Mouse (Mus musculus) midbrain, embryonic 15.5 days (tissue): ENCODE results near the gene Polr2a. TPM values are rescaled to one million over a fixed set of nuclear protein-coding genes. Genes with fewer than 3 reads are reported as not detected.
"Not testable (repeated sequence)": the region's sequence is repeated elsewhere in the genome, so short reads cannot be mapped to it uniquely, and the experiment has no call there.

Source experiments
- ATAC-seq: fragments of 200-750 bp; cut with Nextera tagmentation; replicated peaks from 2 replicates; pipeline ENCODE4 v1.8.0; 2017; ENCODE audit warnings: moderate TSS enrichment
- H3K27ac ChIP-seq: fragments of 300-500 bp; sonication (generic); 2 replicates; pipeline ENCODE4 v1.5.1; 2015; ENCODE audit warnings: mild to moderate bottlenecking, inconsistent platforms
- H3K27me3 ChIP-seq: fragments of 300-500 bp; sonication (generic); replicated peaks from 2 replicates; pipeline ENCODE4 v1.6.1; 2015; ENCODE audit warnings: inconsistent platforms
- H3K36me3 ChIP-seq: fragments of 300-500 bp; sonication (generic); replicated peaks from 2 replicates; pipeline ENCODE4 v1.6.1; 2015; ENCODE audit warnings: inconsistent platforms
- H3K4me1 ChIP-seq: fragments of 300-500 bp; sonication (generic); 2 replicates; pipeline ENCODE4 v1.6.1; 2015; ENCODE audit warnings: inconsistent platforms
- H3K4me2 ChIP-seq: fragments of 300-500 bp; sonication (generic); 2 replicates; pipeline ENCODE4 v1.6.1; 2015; ENCODE audit warnings: inconsistent platforms, mild to moderate bottlenecking, moderate library complexity
- H3K4me3 ChIP-seq: fragments of 300-500 bp; sonication (generic); 2 replicates; pipeline ENCODE4 v1.5.1; 2015; ENCODE audit warnings: mild to moderate bottlenecking, inconsistent platforms
- H3K9ac ChIP-seq: fragments of 300-500 bp; sonication (generic); 2 replicates; pipeline ENCODE4 v1.6.1; 2015; ENCODE audit warnings: mild to moderate bottlenecking, inconsistent platforms
- H3K9me3 ChIP-seq: fragments of 300-500 bp; sonication (generic); 2 replicates; pipeline ENCODE4 v1.6.1; 2016; ENCODE audit warnings: inconsistent platforms
- WGBS: fragments of 180-500 bp; shearing (Covaris S2); methylation state at CpG from one replicate; pipeline ENCODE4 v1.1.7; 2015; ENCODE audit warnings: mixed read lengths; 5-methylcytosine and 5-hydroxymethylcytosine counted together
- polyA plus RNA-seq: library from polyadenylated mRNA; unstranded; fragments of >200 nt; fragmentation: Nextera tagmentation; extraction: Ambion mirVana; gene quantifications from 2 replicates; pipeline ENCODE4 v1.2.1, GENCODE M21; 2015

The Polr2a gene
- polyA plus RNA-seq, 1 experiment from 2014 or later: 17.4 TPM

DNA sequence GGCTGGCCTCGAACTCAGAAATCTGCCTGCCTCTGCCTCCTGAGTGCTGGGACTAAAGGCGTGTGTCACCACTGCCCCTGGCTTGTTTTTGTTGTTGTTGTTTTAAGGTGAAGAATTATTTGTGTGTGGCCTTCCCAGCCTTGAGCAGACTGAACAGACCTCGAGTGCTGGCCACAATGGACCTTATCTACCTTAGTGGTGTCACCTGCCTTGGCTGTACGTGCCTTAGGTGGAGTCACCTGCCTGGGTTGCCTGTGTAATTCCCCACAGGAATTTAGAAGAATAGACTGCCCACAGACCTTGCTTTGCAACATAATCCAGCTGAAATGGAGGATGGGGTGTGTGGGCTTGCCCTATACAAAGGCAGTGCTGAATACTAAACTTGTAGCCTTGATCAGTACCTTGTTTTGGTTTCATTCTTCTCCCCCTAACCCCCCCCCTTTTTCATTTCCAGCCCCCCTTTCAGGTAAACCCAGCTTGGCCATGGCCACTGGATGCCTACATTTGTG lies 50.5 kb downstream of the Polr2a start:
- Histone ChIP-seq H3K4me1 (no peaks in the 10 kb centered on the region), H3K4me3 (no peak overlapping the region), H3K36me3 (no peaks in the 10 kb centered on the region), H3K27me3 (no peaks in the 10 kb centered on the region), H3K9me3 (no peaks in the 10 kb centered on the region), H3K27ac (no peak overlapping the region), H3K9ac (no peak overlapping the region), H3K4me2 (no peak overlapping the region)
- 86% methylated on average over 4 of the region's 4 CpGs for WGBS
- no peak for ATAC-seq

DNA sequence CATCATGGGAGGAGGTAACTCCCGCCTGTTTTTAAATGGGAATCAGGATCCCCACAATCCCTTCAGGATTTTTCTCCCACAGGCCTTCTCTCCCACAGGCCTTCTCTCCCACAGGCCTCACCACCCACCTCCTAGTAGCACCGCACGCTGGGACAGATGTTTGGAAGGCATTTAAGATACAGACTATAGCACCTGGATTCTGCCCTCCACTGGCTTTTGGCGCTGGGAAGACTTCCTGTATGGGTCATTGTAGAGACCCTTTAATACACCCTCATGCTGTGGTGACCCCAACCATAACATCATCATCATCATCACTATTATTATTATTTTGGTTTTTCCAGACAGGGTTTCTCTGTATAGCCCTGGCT lies 51.0 kb downstream of the Polr2a start:
- no peaks in the 10 kb centered on the region for H3K4me1 ChIP-seq
- no peaks in the 10 kb centered on the region for H3K36me3 ChIP-seq
- 89% methylated on average over 4 of the region's 4 CpGs for WGBS
- no peak overlapping the region for H3K9ac ChIP-seq
- no peak overlapping the region for H3K4me3 ChIP-seq
- no peak for ATAC-seq
- no peak overlapping the region for H3K27ac ChIP-seq
- no peaks in the 10 kb centered on the region for H3K27me3 ChIP-seq
- no peak overlapping the region for H3K4me2 ChIP-seq
- H3K9me3 ChIP-seq: no peaks in the 10 kb centered on the region

GRCm38 (mm10) chr11:69706775-69707479 lies 51.5 kb downstream of the Polr2a start:
- WGBS: 49% methylated on average over 6 of the region's 6 CpGs
- no peak overlapping the region for H3K4me3 ChIP-seq
- H3K36me3 ChIP-seq: no peaks in the 10 kb centered on the region
- ATAC-seq: no peak
- no peaks in the 10 kb centered on the region for H3K9me3 ChIP-seq
- H3K27ac ChIP-seq: no peak overlapping the region
- H3K9ac ChIP-seq: no peak overlapping the region
- no peaks in the 10 kb centered on the region for H3K4me1 ChIP-seq
- H3K4me2 ChIP-seq: no peak overlapping the region
- no peaks in the 10 kb centered on the region for H3K27me3 ChIP-seq

- H3K27me3 ChIP-seq: no peaks in the 10 kb centered on the region
- no peak overlapping the region for H3K9ac ChIP-seq
- no peaks in the 10 kb centered on the region for H3K9me3 ChIP-seq
- no peak for ATAC-seq
- H3K4me3 ChIP-seq: no peak overlapping the region
- no peak overlapping the region for H3K27ac ChIP-seq
- no peak overlapping the region for H3K4me2 ChIP-seq
- H3K36me3 ChIP-seq: no peaks in the 10 kb centered on the region
- WGBS: 41% methylated on average over 2 of the region's 2 CpGs
- H3K4me1 ChIP-seq: no peaks in the 10 kb centered on the region
These were observed 53.8 kb downstream of the Polr2a start for GRCm38 (mm10) chr11:69704613-69705010.

DNA sequence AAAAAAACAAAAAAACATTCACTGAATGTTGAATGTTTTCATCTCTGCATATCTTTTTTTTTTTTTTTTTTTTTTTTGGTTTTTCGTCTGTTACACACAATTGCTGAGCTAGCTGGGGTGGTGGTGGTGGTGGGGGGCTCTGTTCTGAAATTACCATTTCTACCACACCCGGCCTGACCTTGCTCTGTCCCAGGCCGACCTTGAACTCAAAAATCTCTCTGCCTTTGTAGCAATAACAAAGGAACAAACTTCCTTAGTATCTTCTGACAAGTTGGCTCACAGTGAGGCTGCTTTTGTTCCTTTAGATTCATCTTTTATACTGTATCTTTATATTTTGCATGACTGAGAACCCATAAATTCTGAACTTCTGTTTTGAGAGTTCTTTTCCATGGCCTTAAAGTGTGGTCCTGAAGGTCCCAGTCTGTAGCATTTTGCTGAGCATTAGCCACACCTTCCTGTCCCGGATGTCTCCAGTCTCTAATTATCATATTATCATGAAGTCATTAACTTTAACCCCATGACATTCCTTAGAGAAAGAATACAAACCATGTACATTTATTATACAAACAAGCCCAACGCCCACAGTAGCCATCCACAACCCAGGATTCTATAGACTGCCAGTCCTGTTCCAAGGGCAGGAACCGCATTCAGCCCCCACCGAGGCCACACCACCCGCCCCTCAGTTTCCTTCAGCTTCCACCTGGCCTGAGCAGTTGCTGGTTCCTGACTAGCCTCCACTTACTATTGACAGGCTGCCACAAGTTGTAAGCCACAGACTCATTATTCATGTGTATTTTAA lies 54.4 kb downstream of the Polr2a start:
- no peak for ATAC-seq
- Histone ChIP-seq H3K9me3 (no peaks in the 10 kb centered on the region), H3K4me3 (no peak overlapping the region), H3K4me1 (no peaks in the 10 kb centered on the region), H3K9ac (no peak overlapping the region), H3K36me3 (no peaks in the 10 kb centered on the region), H3K27me3 (no peaks in the 10 kb centered on the region), H3K27ac (no peak overlapping the region), H3K4me2 (no peak overlapping the region)
- 74% methylated on average over 8 of the region's 8 CpGs for WGBS

DNA sequence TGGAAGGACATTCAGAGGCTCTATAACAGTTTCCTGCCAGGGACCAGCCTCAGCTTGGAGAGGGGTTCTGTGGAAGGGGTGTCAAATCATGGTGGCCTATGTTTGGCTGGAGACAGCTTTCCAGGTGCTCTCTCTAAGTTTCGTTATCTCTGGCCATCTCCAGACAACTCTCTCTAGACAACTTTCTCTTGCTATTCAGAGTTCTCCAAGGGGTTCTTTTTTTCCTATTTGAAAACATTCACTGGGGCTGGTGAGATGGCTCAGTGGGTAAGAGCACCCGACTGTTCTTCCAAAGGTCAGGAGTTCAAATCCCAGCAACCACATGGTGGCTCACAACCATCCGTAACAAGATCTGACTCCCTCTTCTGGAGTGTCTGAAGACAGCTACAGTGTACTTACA lies 55.1 kb downstream of the Polr2a start:
- not testable (repeated sequence) for H3K4me3 ChIP-seq, H3K36me3 ChIP-seq, H3K27me3 ChIP-seq, H3K4me2 ChIP-seq, ATAC-seq, H3K9me3 ChIP-seq, H3K27ac ChIP-seq, H3K9ac ChIP-seq, H3K4me1 ChIP-seq
- 76% methylated on average over 3 of the region's 3 CpGs for WGBS

GRCm38 (mm10) chr11:69702886-69703285 lies 55.6 kb downstream of the Polr2a start:
- H3K27ac ChIP-seq, H3K4me1 ChIP-seq, H3K36me3 ChIP-seq, H3K4me3 ChIP-seq, H3K9ac ChIP-seq, H3K27me3 ChIP-seq, H3K4me2 ChIP-seq, ATAC-seq, H3K9me3 ChIP-seq: not testable (repeated sequence)
- 92% methylated on average over 10 of the region's 10 CpGs for WGBS

DNA sequence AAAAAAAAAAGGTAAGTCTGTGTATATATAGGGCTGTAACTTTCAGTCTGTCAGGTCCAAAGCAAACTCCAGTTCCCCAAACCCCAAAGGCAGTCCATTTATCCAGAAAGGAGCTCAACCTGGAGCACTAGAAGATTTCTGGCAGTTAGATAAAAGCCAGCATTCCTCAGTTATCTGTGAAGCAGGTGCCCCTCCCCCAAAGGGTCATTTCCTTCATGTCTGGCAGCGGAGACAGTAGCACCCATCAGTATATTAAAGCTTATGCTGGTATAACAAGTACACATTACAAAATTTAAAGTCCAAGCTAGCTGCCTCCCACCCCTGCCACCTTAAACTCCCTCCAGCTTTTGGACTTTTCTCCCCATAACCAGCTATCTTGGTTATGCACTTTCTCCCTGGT lies 58.8 kb downstream of the Polr2a start:
- Histone ChIP-seq H3K27ac (no peak overlapping the region), H3K36me3 (no peaks in the 10 kb centered on the region), H3K4me3 (no peak overlapping the region), H3K27me3 (no peaks in the 10 kb centered on the region), H3K9ac (no peak overlapping the region), H3K9me3 (no peaks in the 10 kb centered on the region), H3K4me1 (peaks cover 11% of the 10 kb centered on the region), H3K4me2 (no peak overlapping the region)
- no peak for ATAC-seq
- WGBS: 73% methylated on average over 1 of the region's 1 CpGs

- no peak overlapping the region for H3K4me2 ChIP-seq
- H3K4me1 ChIP-seq: peaks cover 11% of the 10 kb centered on the region
- H3K36me3 ChIP-seq: no peaks in the 10 kb centered on the region
- H3K9me3 ChIP-seq: no peaks in the 10 kb centered on the region
- no peaks in the 10 kb centered on the region for H3K27me3 ChIP-seq
- no peak overlapping the region for H3K4me3 ChIP-seq
- ATAC-seq: no peak
- 74% methylated on average over 5 of the region's 5 CpGs for WGBS
- H3K27ac ChIP-seq: no peak overlapping the region
- no peak overlapping the region for H3K9ac ChIP-seq
These were observed 59.9 kb downstream of the Polr2a start for GRCm38 (mm10) chr11:69698574-69698973.

GRCm38 (mm10) chr11:69697396-69697795 lies 61.0 kb downstream of the Polr2a start:
- ATAC-seq: no peak
- no peak overlapping the region for H3K4me3 ChIP-seq
- WGBS: 94% methylated on average over 3 of the region's 3 CpGs

GRCm38 (mm10) chr11:69695361-69696181 lies 62.9 kb downstream of the Polr2a start, which contains the start of the genes Tnfsf12 and Tnfsfm13:
Gene Tnfsf12, minus strand, starts transcription at chr11:69695849.
Gene Tnfsfm13, minus strand, starts transcription at chr11:69696098.
- no peak within 1 kb of the TSS for H3K27ac ChIP-seq
- no peaks in the 10 kb centered on the region for H3K27me3 ChIP-seq
- H3K9me3 ChIP-seq: no peaks in the 10 kb centered on the region
- H3K4me3 ChIP-seq: peak within 1 kb of the TSS; percentile 41
- H3K36me3 ChIP-seq: no peaks in the 10 kb centered on the region
- WGBS: under 1% methylated on average over 40 of the region's 41 CpGs
- H3K4me1 ChIP-seq: peaks cover 11% of the 10 kb centered on the region
- ATAC-seq: no peak
- peak within 1 kb of the TSS; percentile 54 for H3K9ac ChIP-seq
- H3K4me2 ChIP-seq: peak within 1 kb of the TSS; percentile 87

More at GRCm38 (mm10) chr11:69697396-69697795, 61.0 kb downstream of the Polr2a start:
- no peaks in the 10 kb centered on the region for H3K9me3 ChIP-seq
- no peak overlapping the region for H3K27ac ChIP-seq
- H3K4me2 ChIP-seq: no peak overlapping the region
- no peaks in the 10 kb centered on the region for H3K36me3 ChIP-seq
- H3K4me1 ChIP-seq: peaks cover 11% of the 10 kb centered on the region
- H3K27me3 ChIP-seq: no peaks in the 10 kb centered on the region
- no peak overlapping the region for H3K9ac ChIP-seq

- Histone ChIP-seq H3K36me3 (no peaks in the 10 kb centered on the region), H3K4me2 (peak overlapping the region; percentile 87), H3K4me1 (peaks cover 11% of the 10 kb centered on the region), H3K27ac (no peak overlapping the region), H3K9me3 (no peaks in the 10 kb centered on the region), H3K9ac (peak overlapping the region; percentile 54; the same call in 1 of the 2 replicates), H3K4me3 (peak overlapping the region; percentile 41), H3K27me3 (no peaks in the 10 kb centered on the region)
- no peak for ATAC-seq
- WGBS: 28% methylated on average over 6 of the region's 6 CpGs
These were observed 63.4 kb downstream of the Polr2a start for GRCm38 (mm10) chr11:69695046-69695360.
